Mouse (Mus musculus): ENCODE results near the gene Trip13.

DNA sequence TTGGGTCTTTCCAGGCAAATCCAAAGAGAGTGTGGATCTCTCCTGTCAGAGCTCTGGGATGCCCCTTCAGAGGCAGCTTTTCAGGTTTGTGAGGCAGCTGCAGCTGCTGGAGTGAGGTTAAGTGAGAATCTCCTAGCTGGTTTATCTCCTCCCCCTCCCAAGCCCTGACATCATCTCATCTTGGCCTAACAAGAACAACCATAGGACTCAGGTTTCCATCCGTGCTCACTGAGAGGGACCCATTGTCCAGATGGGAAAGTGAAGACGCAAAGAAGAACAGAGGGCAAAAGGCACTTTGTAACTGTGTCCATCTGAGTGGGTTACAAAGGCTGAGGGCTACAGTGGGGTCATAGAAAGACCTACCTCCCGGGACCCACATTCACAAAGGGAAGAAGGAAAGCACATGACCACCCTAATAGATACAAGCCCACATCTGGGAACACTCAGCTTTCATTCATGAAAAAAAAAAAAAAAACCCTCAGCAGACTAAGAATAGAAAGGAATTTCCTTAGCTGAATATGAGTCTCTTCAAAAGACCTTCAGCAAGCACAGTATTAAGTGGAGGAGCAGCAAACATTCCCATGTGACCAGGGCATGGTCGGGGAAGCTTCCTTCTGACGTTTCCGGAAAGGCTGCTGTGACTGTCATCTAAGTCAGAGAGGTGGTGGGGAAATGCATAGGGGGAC, 44.9 kb downstream of the Trip13 start:
- TF ChIP-seq CTCF (IDR thresholded peaks at IDR 0.05; ENCODE audit: insufficient read depth, low read length), result no peak
- no peak for TF ChIP-seq POLR2A (IDR thresholded peaks at IDR 0.05; ENCODE audit: borderline replicate concordance, extremely low read depth, low read depth, low read length)

Measured in lung, adult 2 months (tissue).